Mouse (Mus musculus): ENCODE data around the gene Srsf1. TPM values are rescaled to one million over a fixed set of nuclear protein-coding genes. Genes with fewer than 3 reads are reported as not detected.

The Srsf1 gene
- total and polyA plus RNA-seq, 3 experiments: 416 to 812 (median 730) TPM

DNA sequence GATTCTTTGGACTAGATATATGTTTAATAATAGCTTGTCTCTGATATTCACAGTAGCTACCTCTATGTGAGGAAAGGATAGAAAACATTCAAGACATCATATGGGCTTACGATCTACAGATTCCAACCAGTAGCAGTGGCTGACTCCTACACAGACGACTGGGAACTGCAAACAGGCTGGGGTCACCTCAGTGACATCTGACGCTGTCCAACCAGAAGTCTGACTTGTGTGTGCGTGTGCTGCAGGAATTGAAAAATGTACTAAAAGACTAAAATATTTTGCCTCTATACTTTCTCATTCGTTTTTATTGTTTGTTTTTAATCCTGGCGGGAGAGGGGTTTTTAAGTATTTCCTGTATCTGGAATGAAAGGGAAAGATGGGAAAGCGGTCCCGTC is 20.0 kb downstream of the Srsf1 start:
- Histone ChIP-seq H3K27me3 (replicated peaks) (no peaks in the 10 kb centered on the region), H3K27ac (ENCODE audit: insufficient read depth, low read depth) (no peak overlapping the region), H3K36me3 (replicated peaks in 1 of 2; ENCODE audit: control insufficient read depth in 1 of 2, insufficient read depth in 1 of 2, low read length in 1 of 2) (no peaks in the 10 kb centered on the region), H3K9me3 (replicated peaks; ENCODE audit: low read length) (no peaks in the 10 kb centered on the region), H3K4me2 (ENCODE audit: insufficient read depth, low read depth, poor library complexity, severe bottlenecking) (peak overlapping the region; percentile 87), H3K9ac (ENCODE audit: insufficient read depth, low read depth) (peak overlapping the region; percentile 98), H3K4me1 (ENCODE audit: control insufficient read depth in 1 of 2, insufficient read depth in 2 of 2) (peaks cover 4 to 30% of the 10 kb centered on the region in 2 experiments; a peak in 3 of 4 replicates), H3K79me2 (replicated peaks; ENCODE audit: control insufficient read depth, extremely low read depth, insufficient read depth, poor library complexity, severe bottlenecking) (peaks cover 31% of the 10 kb centered on the region), H3K4me3 (replicated peaks in 1 of 3; ENCODE audit: low read depth in 2 of 3, low read length in 2 of 3, poor library complexity in 1 of 3) (peak overlapping the region; percentile 56 to 84 (median 79))
- in situ Hi-C loops (cut with MboI; ENCODE audit: low pct_ligation_motif_present, low pct_unique_long_range_greater_than_20kb, low sequenced_read_pairs) (no loop called here), dilution Hi-C loops (cut with MboI; ENCODE audit: extremely low pct_ligation_motif_present, extremely low pct_unique_long_range_greater_than_20kb, low sequenced_read_pairs) (loop anchor here (25.0 kb wide), 1 partner anchor 120 kb away; no protein-coding TSS in a partner anchor)
- no peak for DNase-seq (ENCODE audit: extremely low read depth)
- TF ChIP-seq ZMIZ1 (IDR thresholded peaks at IDR 0.05; ENCODE audit: low read depth, low read length): no peak

DNA sequence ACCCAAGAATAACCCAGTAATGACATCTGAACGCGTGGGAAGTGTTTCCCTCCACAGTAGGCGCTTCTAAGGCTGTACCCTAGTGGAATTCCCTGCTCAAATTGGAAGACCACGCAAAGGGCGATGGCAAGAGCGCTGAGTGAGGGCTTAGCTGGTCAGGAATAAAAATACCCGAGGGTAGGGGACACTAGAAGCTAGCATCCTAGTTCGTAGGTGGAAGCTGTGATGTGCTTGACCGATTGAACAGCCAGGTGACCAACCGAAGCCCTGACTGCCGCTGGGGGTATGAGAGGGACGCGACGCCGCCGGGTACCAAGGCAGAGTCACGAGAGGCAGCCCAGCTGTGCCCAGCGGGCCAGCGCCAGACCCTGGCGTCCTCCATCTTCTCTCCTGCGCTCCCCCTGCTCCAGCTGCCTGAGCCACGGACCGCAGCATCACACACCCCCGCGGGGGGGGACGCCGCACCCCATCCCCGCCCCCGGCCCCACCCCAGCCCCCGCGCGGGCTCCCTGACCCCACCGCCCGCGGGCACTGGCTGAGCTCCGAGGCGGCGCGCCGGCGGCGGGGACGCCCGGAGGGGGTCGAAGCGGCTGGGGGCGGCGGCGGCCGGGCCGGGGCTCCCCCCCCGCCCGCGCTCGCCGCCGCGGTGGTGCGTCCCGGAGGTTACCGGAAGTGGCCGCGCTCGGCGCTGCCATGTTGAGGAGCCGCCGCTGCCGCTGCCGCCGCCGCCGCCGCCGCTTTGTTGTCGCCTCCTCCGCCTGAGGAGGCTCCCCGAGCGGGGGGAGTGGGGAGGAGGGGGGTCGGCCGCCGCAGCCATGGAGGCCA is 20.6 kb downstream of the Srsf1 start, which contains the start of gene Vezf1:
TSS of gene Vezf1 (plus strand) at position 694 of the 825 bp plus-strand sequence.
- no peaks in the 10 kb centered on the region for H3K9me3 ChIP-seq (replicated peaks; ENCODE audit: low read length)
- dilution Hi-C loops (cut with MboI; ENCODE audit: extremely low pct_ligation_motif_present, extremely low pct_unique_long_range_greater_than_20kb, low sequenced_read_pairs) (loop anchor here (25.0 kb wide), 1 partner anchor 120 kb away; no protein-coding TSS in a partner anchor), in situ Hi-C loops (cut with MboI; ENCODE audit: low pct_ligation_motif_present, low pct_unique_long_range_greater_than_20kb, low sequenced_read_pairs) (no loop called here)
- peak within 1 kb of the TSS; percentile 64 to 84 (median 79) for H3K4me3 ChIP-seq (replicated peaks in 1 of 3; ENCODE audit: low read depth in 2 of 3, low read length in 2 of 3, poor library complexity in 1 of 3)
- H3K27me3 ChIP-seq (replicated peaks): no peaks in the 10 kb centered on the region
- H3K36me3 ChIP-seq (replicated peaks in 1 of 2; ENCODE audit: control insufficient read depth in 1 of 2, insufficient read depth in 1 of 2, low read length in 1 of 2): peaks cover 0 to under 1% of the 10 kb centered on the region in 2 experiments
- peak within 1 kb of the TSS; percentile 98 for H3K9ac ChIP-seq (ENCODE audit: insufficient read depth, low read depth)
- peak within 1 kb of the TSS; percentile 98 for H3K4me2 ChIP-seq (ENCODE audit: insufficient read depth, low read depth, poor library complexity, severe bottlenecking)
- peak within 1 kb of the TSS; percentile 44; the same call in 1 of the 2 replicates for H3K27ac ChIP-seq (ENCODE audit: insufficient read depth, low read depth)
- H3K79me2 ChIP-seq (replicated peaks; ENCODE audit: control insufficient read depth, extremely low read depth, insufficient read depth, poor library complexity, severe bottlenecking): peaks cover 36% of the 10 kb centered on the region
- H3K4me1 ChIP-seq (ENCODE audit: control insufficient read depth in 1 of 2, insufficient read depth in 2 of 2): peaks cover 4 to 30% of the 10 kb centered on the region in 2 experiments; a peak in 3 of 4 replicates
- peak; percentile 71 for DNase-seq (ENCODE audit: extremely low read depth)
- TF ChIP-seq POLR2A (IDR thresholded peaks at IDR 0.05; ENCODE audit: low read depth, low read length) (peak; percentile 84), MAX (IDR thresholded peaks at IDR 0.05; ENCODE audit: low read length) (0 out of 2 replicates have a peak, but pooled peaks have one; percentile 18), TCF12 (IDR thresholded peaks at IDR 0.05; ENCODE audit: low read depth, low read length) (peak; percentile 83), USF2 (conservative IDR thresholded peaks at IDR 0.05; ENCODE audit: low read depth, low read length) (no peak), SIN3A (IDR thresholded peaks at IDR 0.05; ENCODE audit: low read length) (peak; percentile 58), USF1 (IDR thresholded peaks at IDR 0.05; ENCODE audit: low read depth, low read length) (no peak), GABPA (IDR thresholded peaks at IDR 0.05; ENCODE audit: insufficient replicate concordance, low read depth, low read length) (no peak), JUN (IDR thresholded peaks at IDR 0.05; ENCODE audit: insufficient read depth, low read depth, low read length) (no peak), CTCF (conservative IDR thresholded peaks at IDR 0.05 in 1 of 2, IDR thresholded peaks at IDR 0.05 in 1 of 2; ENCODE audit: low read depth in 2 of 2, low read length in 2 of 2) (no peak), CHD2 (IDR thresholded peaks at IDR 0.05; ENCODE audit: low read length) (no peak), ELF1 (IDR thresholded peaks at IDR 0.05; ENCODE audit: low read depth, low read length) (peak; percentile 78), SMC3 (IDR thresholded peaks at IDR 0.05; ENCODE audit: low read depth, low read length) (peak; percentile 12; the same call in 1 of the 2 replicates), MEF2A (IDR thresholded peaks at IDR 0.05; ENCODE audit: borderline replicate concordance, low read depth, low read length) (0 out of 2 replicates have a peak, but pooled peaks have one; percentile 4), CHD1 (IDR thresholded peaks at IDR 0.05; ENCODE audit: low read depth, low read length) (no peak; the same call in 1 of the 2 replicates), JUND (conservative IDR thresholded peaks at IDR 0.05; ENCODE audit: low read depth, low read length) (no peak), MAZ (IDR thresholded peaks at IDR 0.05; ENCODE audit: low read depth, low read length) (no peak; the same call in 1 of the 2 replicates), HCFC1 (IDR thresholded peaks at IDR 0.05; ENCODE audit: low read depth, low read length) (peak; percentile 50), IRF4 (IDR thresholded peaks at IDR 0.05; ENCODE audit: low read depth, low read length) (no peak), BHLHE40 (IDR thresholded peaks at IDR 0.05; ENCODE audit: low read depth, low read length) (peak; percentile 72), E2F4 (IDR thresholded peaks at IDR 0.05; ENCODE audit: insufficient replicate concordance, low read depth, low read length) (no peak), MAFK (IDR thresholded peaks at IDR 0.05; ENCODE audit: insufficient replicate concordance, low read length) (no peak), ETS1 (conservative IDR thresholded peaks at IDR 0.05; ENCODE audit: low read depth, low read length) (peak; percentile 46), TBP (conservative IDR thresholded peaks at IDR 0.05; ENCODE audit: low read depth, low read length) (0 out of 2 replicates have a peak, but pooled peaks have one; percentile 43), NELFE (IDR thresholded peaks at IDR 0.05; ENCODE audit: low read depth, low read length) (peak; percentile 57; the same call in 1 of the 2 replicates), ZMIZ1 (IDR thresholded peaks at IDR 0.05; ENCODE audit: low read depth, low read length) (no peak), MXI1 (IDR thresholded peaks at IDR 0.05; ENCODE audit: low read depth, low read length) (peak; percentile 61; the same call in 1 of the 2 replicates), POLR2AphosphoS2 (IDR thresholded peaks at IDR 0.05; ENCODE audit: low read depth, low read length) (no peak), RAD21 (IDR thresholded peaks at IDR 0.05; ENCODE audit: low read depth, low read length) (no peak), RCOR1 (conservative IDR thresholded peaks at IDR 0.05; ENCODE audit: low read depth, low read length) (no peak), ZC3H11A (IDR thresholded peaks at IDR 0.05; ENCODE audit: low read depth, low read length) (no peak)

All from CH12.LX (cell line).